Mouse (Mus musculus) olfactory bulb, adult 2 months (tissue): ENCODE measurements around the gene Sun1.

Experiments
- CTCF ChIP-seq: fragments of 200-500 bp; IDR thresholded peaks from 2 replicates; pipeline ENCODE4 v1.5.1; 2012; ENCODE audit warnings: low read depth, mild to moderate bottlenecking, low read length, moderate library complexity; ENCODE audit not compliant: insufficient read depth
- POLR2A ChIP-seq: fragments of 200-500 bp; IDR thresholded peaks from 2 replicates; pipeline ENCODE4 v1.6.1; 2012; ENCODE audit warnings: mild to moderate bottlenecking, low read depth, low read length, moderate library complexity; ENCODE audit not compliant: insufficient read depth

GRCm38 (mm10) chr5:139253301-139253741, 52.9 kb downstream of the Sun1 start:
- TF ChIP-seq CTCF = no peak
- no peak for TF ChIP-seq POLR2A
